Mouse (Mus musculus) bone marrow macrophage, adult 2 months (primary cell): ENCODE results near the gene Adap2. TPM values are rescaled to one million over a fixed set of nuclear protein-coding genes. Genes with fewer than 3 reads are reported as not detected.

Experiments
- H3K27ac ChIP-seq: 2 replicates; pipeline ENCODE4 v1.5.1; 2012; ENCODE audit warnings: low read depth, low read length; ENCODE audit not compliant: insufficient read depth
- H3K4me1 ChIP-seq: 2 replicates; pipeline ENCODE4 v1.6.1; 2012; ENCODE audit warnings: low read length; ENCODE audit not compliant: control insufficient read depth, insufficient read depth
- H3K4me3 ChIP-seq: 2 replicates; pipeline ENCODE4 v1.5.1; 2012; ENCODE audit warnings: mild to moderate bottlenecking, low read length, moderate library complexity; ENCODE audit not compliant: insufficient read depth
- CTCF ChIP-seq: IDR thresholded peaks from 2 replicates; pipeline ENCODE4 v1.5.1; 2012; ENCODE audit warnings: low read depth, mild to moderate bottlenecking, low read length, moderate library complexity
- POLR2A ChIP-seq: IDR thresholded peaks from 2 replicates; pipeline ENCODE4 v1.6.1; 2012; ENCODE audit warnings: mild to moderate bottlenecking, low read depth, low read length, borderline replicate concordance
- polyA plus RNA-seq: library from polyadenylated mRNA; stranded (reverse); fragments of >200 nt; gene quantifications from 2 replicates; pipeline ENCODE4 v1.2.4, GENCODE M21; 2012; ENCODE audit not compliant: missing spikeins, insufficient read depth, insufficient read length

Adap2 gene
- polyA plus RNA-seq, 1 experiment: 167 TPM

- no peak overlapping the region for H3K27ac ChIP-seq
- no peak overlapping the region for H3K4me3 ChIP-seq
- peaks cover 36% of the 10 kb centered on the region for H3K4me1 ChIP-seq
- TF ChIP-seq CTCF (no peak), POLR2A (no peak)
Measured at GRCm38 (mm10) chr11:80156841-80157240, 2.9 kb downstream of the Adap2 start.

GRCm38 (mm10) chr11:80159018-80159417 is 5.1 kb downstream of the Adap2 start:
- H3K4me3 ChIP-seq: no peak overlapping the region
- TF ChIP-seq CTCF (no peak), POLR2A (no peak)
- H3K27ac ChIP-seq: no peak overlapping the region
- H3K4me1 ChIP-seq: peaks cover 43% of the 10 kb centered on the region

DNA sequence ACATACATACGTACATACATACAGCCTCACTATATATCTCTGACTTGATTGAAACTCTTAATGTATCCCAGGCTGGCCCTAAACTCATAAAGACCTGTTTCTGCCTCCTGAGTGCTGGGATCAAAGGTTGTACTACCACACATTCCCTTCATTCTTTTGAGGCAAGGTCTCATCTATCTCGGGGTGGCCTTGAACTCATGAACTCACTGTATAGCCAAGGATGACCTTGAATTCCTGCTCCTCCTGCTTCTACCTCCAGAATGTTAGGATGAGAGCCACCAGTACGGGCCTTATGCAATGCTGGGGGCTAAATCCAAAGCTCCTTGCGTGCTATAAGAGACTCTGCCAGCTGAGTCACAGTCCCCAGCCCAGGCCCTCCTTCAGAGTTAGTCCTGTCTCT is 7.1 kb downstream of the Adap2 start:
- Histone ChIP-seq H3K4me3 (no peak overlapping the region), H3K4me1 (peaks cover 30% of the 10 kb centered on the region), H3K27ac (no peak overlapping the region)
- TF ChIP-seq CTCF (no peak), POLR2A (no peak)

- Histone ChIP-seq H3K4me1 (peaks cover 32% of the 10 kb centered on the region), H3K4me3 (no peak overlapping the region), H3K27ac (0 out of 2 replicates have a peak overlapping the region, but pooled peaks have one; percentile 4)
- TF ChIP-seq CTCF: no peak
- TF ChIP-seq POLR2A: no peak
Measured at GRCm38 (mm10) chr11:80163362-80164116, 9.6 kb downstream of the Adap2 start.

DNA sequence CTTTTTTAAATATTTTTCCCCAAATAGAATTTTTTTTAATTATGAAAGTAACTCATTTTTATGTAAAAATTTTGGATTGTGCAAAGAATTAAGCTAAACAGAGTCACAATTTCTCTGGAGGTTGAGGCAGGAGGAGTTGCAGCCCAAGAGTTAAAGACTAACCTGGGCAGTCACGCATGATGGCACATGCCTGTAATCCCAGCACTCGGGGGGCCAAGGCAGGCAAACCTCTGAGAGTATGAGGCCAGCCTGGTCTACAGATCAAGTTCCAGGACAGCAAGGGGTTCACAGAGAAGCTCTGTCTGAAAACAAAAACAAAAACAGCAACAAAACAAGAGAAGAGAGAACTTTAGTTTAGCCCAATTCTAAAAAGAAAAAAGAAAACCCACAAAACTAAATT is 10.3 kb downstream of the Adap2 start:
- Histone ChIP-seq H3K4me1 (peaks cover 33% of the 10 kb centered on the region), H3K4me3 (no peak overlapping the region), H3K27ac (no peak overlapping the region)
- TF ChIP-seq POLR2A: no peak
- TF ChIP-seq CTCF: no peak

- TF ChIP-seq CTCF (no peak), POLR2A (no peak)
- Histone ChIP-seq H3K4me1 (peaks cover 64% of the 10 kb centered on the region), H3K27ac (peak overlapping the region; percentile 99), H3K4me3 (no peak overlapping the region)
Measured at GRCm38 (mm10) chr11:80168121-80168520, 14.2 kb downstream of the Adap2 start.

- Histone ChIP-seq H3K4me3 (no peak overlapping the region), H3K4me1 (peaks cover 62% of the 10 kb centered on the region), H3K27ac (peak overlapping the region; percentile 99)
- TF ChIP-seq POLR2A: 0 out of 2 replicates have a peak, but pooled peaks have one; percentile 8
- TF ChIP-seq CTCF: no peak
Measured at GRCm38 (mm10) chr11:80168611-80169249, 14.8 kb downstream of the Adap2 start.

DNA sequence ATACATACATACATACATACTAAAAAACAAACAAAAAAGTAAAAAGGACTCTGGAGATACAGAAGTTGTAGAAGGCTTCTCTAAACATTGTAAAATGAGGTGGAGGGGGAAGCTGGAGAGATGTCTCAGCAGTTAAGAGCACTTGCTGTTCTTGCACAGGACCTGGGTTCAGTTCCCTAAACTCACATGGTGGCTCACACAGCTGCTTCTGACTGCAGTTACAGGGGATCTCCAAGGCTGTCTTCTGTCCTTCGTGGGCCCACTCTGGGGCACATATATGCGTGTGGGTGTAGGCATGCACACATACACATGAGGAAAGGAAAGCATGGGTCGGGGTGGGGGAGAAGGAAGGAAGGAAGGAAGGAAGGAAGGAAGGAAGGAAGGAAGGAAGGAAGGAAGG is 15.7 kb downstream of the Adap2 start:
- TF ChIP-seq CTCF: no peak
- no peak for TF ChIP-seq POLR2A
- H3K4me1 ChIP-seq: peaks cover 69% of the 10 kb centered on the region
- H3K4me3 ChIP-seq: no peak overlapping the region
- peak overlapping the region; percentile 99 for H3K27ac ChIP-seq

DNA sequence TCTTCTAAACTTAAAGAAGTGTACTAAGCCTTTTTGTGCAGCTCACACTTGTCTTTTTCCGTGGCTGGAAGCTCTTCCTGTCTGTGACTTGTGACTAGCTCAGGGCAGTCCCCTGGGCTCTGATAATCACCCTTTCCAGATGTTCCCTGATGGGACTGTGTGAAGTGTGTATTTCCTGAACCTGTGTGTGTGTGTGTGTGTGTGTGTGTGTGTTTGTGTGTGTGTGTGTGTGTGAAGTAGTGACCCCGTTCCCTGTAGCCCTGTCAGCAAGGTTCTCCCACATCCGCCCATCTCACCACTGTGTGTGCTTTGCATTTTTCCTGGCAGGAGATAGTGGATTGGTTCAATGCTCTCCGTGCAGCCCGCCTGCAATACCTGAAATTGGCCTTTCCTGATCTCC is 16.4 kb downstream of the Adap2 start:
- Histone ChIP-seq H3K4me3 (no peak overlapping the region), H3K4me1 (peaks cover 74% of the 10 kb centered on the region), H3K27ac (peak overlapping the region; percentile 99)
- no peak for TF ChIP-seq POLR2A
- no peak for TF ChIP-seq CTCF

GRCm38 (mm10) chr11:80171884-80172283 is 18.0 kb downstream of the Adap2 start:
- Histone ChIP-seq H3K27ac (peak overlapping the region; percentile 99), H3K4me3 (no peak overlapping the region), H3K4me1 (peaks cover 86% of the 10 kb centered on the region)
- no peak for TF ChIP-seq POLR2A
- no peak for TF ChIP-seq CTCF
